Mouse (Mus musculus) hindbrain, embryonic 14.5 days (tissue): ENCODE data around the gene Slc40a1. TPM values are rescaled to one million over a fixed set of nuclear protein-coding genes. Genes with fewer than 3 reads are reported as not detected.

Experiments
- ATAC-seq: fragments of 200-750 bp; cut with Nextera tagmentation; 2 replicates; pipeline ENCODE4 v1.8.0; 2017; ENCODE audit warnings: moderate number of reproducible peaks, mild to moderate bottlenecking, moderate TSS enrichment, moderate library complexity; ENCODE audit not compliant: low FRiP score
- DNase-seq: peaks from one replicate; pipeline ENCODE4 v3.0.0-alpha.2; 2015; ENCODE audit warnings: low spot score
- H3K27ac ChIP-seq: fragments of 300-500 bp; sonication (generic); 2 replicates; pipeline ENCODE4 v1.5.1; 2014; ENCODE audit warnings: mild to moderate bottlenecking, moderate library complexity
- H3K27me3 ChIP-seq: fragments of 300-500 bp; sonication (generic); 2 replicates; pipeline ENCODE4 v1.6.1; 2014; ENCODE audit warnings: mild to moderate bottlenecking, low read length, mixed read lengths; ENCODE audit not compliant: control insufficient read depth, insufficient read depth
- H3K36me3 ChIP-seq: fragments of 300-500 bp; sonication (generic); replicated peaks from 2 replicates; pipeline ENCODE4 v1.6.1; 2014; ENCODE audit not compliant: control insufficient read depth, insufficient read depth
- H3K4me1 ChIP-seq: fragments of 300-500 bp; sonication (generic); replicated peaks from 2 replicates; pipeline ENCODE4 v1.6.1; 2014; ENCODE audit warnings: antibody characterized with exemption, low read length, mixed read lengths; ENCODE audit not compliant: control insufficient read depth, insufficient read depth
- H3K4me2 ChIP-seq: fragments of 300-500 bp; sonication (generic); replicated peaks from 2 replicates; pipeline ENCODE4 v1.6.1; 2014; ENCODE audit warnings: mild to moderate bottlenecking, moderate library complexity
- H3K4me3 ChIP-seq: fragments of 300-500 bp; sonication (generic); replicated peaks from 2 replicates; pipeline ENCODE4 v1.5.1; 2014; ENCODE audit warnings: mild to moderate bottlenecking, low read length
- H3K9ac ChIP-seq: fragments of 300-500 bp; sonication (generic); 2 replicates; pipeline ENCODE4 v1.6.1; 2014
- H3K9me3 ChIP-seq: fragments of 300-500 bp; sonication (generic); 2 replicates; pipeline ENCODE4 v1.6.1; 2016; ENCODE audit warnings: low read length; ENCODE audit not compliant: control insufficient read depth
- WGBS: fragments of 180-500 bp; shearing (Covaris S2); extraction: QIAGEN DNeasy Blood & Tissue Kit; methylation state at CpG from one replicate; pipeline ENCODE4 v1.1.7; 2014; 5-methylcytosine and 5-hydroxymethylcytosine counted together
- polyA plus RNA-seq: library from polyadenylated mRNA; unstranded; fragments of >200 nt; fragmentation: Nextera tagmentation; extraction: Ambion mirVana; gene quantifications from 2 replicates; pipeline ENCODE4 v1.2.1, GENCODE M21; 2014

Slc40a1 gene
- polyA plus RNA-seq, 1 experiment from 2014 or later = 45.4 TPM

DNA sequence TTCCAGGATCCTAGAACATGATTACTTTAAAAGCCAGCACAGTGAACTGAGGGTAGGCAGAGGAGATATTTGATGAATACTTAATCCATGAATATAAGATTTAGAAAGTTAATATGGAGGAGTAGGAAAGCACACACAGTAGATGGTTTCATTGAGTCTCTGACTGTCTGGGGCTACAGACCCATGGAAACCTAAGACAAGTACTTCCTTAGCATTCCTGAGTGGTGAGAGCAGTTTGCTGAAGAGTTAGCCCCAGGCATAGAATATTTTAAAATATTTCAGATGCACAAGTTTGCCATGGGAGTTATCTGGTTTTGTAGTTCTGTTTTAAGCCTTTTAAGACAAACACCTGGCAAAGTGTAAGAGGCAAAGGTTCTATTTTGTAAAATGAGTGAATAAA, 65.2 kb downstream of the Slc40a1 start:
- H3K4me1 ChIP-seq = no peaks in the 10 kb centered on the region
- H3K4me3 ChIP-seq = no peak overlapping the region
- H3K36me3 ChIP-seq = no peaks in the 10 kb centered on the region
- no peak overlapping the region for H3K4me2 ChIP-seq
- no peak overlapping the region for H3K9ac ChIP-seq
- no peak overlapping the region for H3K27ac ChIP-seq
- DNase-seq (no peak), ATAC-seq (no peak)
- no peaks in the 10 kb centered on the region for H3K27me3 ChIP-seq
- H3K9me3 ChIP-seq = 0 out of 2 replicates have a peak, but pooled peaks cover 3% of the 10 kb centered on the region

DNA sequence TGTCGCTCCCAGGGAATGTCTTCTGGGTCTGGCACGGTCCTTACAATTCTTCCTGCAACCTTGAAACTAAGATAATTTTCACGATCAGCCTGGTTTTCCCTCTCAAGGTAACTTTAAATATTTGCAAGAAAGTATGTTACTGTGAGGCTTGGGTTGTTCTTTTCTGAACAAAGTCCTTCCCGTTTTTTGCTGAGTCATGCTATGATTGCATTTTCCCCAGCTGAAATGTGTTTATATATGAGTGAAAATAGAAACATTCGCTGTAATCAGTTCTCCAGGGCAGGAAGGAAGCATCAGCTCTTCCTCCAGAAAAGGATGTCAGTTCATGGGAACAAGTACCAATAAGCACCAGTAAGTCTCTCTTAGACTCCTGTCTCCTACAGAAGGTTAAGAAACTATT, 66.0 kb downstream of the Slc40a1 start:
- no peak overlapping the region for H3K27ac ChIP-seq
- H3K36me3 ChIP-seq = no peaks in the 10 kb centered on the region
- ATAC-seq (no peak), DNase-seq (no peak)
- no peak overlapping the region for H3K4me2 ChIP-seq
- 0 out of 2 replicates have a peak, but pooled peaks cover 3% of the 10 kb centered on the region for H3K9me3 ChIP-seq
- H3K9ac ChIP-seq = no peak overlapping the region
- H3K27me3 ChIP-seq = no peaks in the 10 kb centered on the region
- no peak overlapping the region for H3K4me3 ChIP-seq
- H3K4me1 ChIP-seq = no peaks in the 10 kb centered on the region
- WGBS = 81% methylated on average over 5 of the region's 5 CpGs

Other genes starting within 250 kb of the Slc40a1 start
- 51.6 and 53.8 TPM in 2 replicates for gene Wdr75, start 131.4 kb downstream of the Slc40a1 start, polyA plus RNA-seq
- not detected in 2 replicates for gene Gm5269, start 36.2 kb downstream of the Slc40a1 start, polyA plus RNA-seq
- gene Dnah7b, start 139.8 kb upstream of the Slc40a1 start, polyA plus RNA-seq = 3.5 and 4.8 TPM in 2 replicates